Mouse (Mus musculus) c-Kit-positive CD71-positive TER-119-positive erythroid progenitor cells, embryonic 14.5 days (primary cell): ENCODE data around the gene Nucb2.
A peak's percentile ranks its signal among the peaks of the same experiment; 100 is the strongest.

Experiments used
- DNase-seq: peaks from one replicate; pipeline ENCODE4 v3.0.0-alpha.2; 2013; ENCODE audit warnings: low spot score

Nucb2 gene

GRCm38 (mm10) chr7:116519805-116520204 lies 15.6 kb downstream of the Nucb2 start:
- DNase-seq: no peak

GRCm38 (mm10) chr7:116524577-116524976 lies 20.4 kb downstream of the Nucb2 start:
- no peak for DNase-seq

GRCm38 (mm10) chr7:116529793-116530192 lies 25.6 kb downstream of the Nucb2 start:
- DNase-seq: no peak

GRCm38 (mm10) chr7:116530470-116530869 lies 26.3 kb downstream of the Nucb2 start:
- no peak for DNase-seq

- DNase-seq: peak; percentile 13
These were observed 27.1 kb downstream of the Nucb2 start for GRCm38 (mm10) chr7:116531311-116531710.

DNA sequence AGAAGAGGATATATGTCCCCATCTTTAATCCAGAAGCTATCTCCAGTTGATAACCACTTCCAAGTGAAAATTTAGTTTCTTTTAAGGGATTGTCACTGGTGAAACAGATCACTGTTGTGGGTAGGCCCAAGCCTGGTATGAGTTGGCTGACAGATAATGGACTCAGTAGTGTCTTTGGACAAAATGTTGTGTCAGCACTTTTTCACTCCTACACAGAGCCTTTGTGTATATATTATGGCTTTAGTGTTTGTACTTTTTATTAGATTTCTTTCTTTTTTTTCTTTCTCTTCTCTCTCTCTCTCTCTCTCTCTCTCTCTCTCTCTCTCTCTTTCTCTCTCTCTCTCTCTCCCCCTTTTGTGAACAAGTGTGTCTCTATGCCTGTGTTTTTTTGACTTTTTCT lies 52.7 kb downstream of the Nucb2 start:
- DNase-seq: no peak

DNA sequence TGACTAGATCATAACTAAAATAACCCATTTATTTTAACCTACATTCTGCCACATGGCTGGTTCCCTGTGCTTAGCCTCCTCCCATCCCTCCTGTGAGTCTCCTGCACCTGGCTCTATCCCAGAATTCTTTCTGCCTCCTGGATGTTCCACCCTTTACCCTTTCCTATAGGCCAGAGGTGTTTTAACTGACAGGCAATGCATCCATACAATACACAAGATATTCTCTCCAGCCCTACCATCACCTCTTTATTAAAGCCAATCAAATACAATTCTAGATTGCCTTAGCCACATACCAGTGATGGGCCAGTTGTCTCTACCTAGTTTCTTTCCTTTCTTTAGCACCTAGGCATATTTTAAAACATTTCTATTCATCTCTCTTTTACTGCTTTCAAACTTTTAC lies 70.4 kb downstream of the Nucb2 start:
- DNase-seq: no peak
